Comparison of ENCODE assay signal across 8 mouse cellular contexts in the genomic region with DNA sequence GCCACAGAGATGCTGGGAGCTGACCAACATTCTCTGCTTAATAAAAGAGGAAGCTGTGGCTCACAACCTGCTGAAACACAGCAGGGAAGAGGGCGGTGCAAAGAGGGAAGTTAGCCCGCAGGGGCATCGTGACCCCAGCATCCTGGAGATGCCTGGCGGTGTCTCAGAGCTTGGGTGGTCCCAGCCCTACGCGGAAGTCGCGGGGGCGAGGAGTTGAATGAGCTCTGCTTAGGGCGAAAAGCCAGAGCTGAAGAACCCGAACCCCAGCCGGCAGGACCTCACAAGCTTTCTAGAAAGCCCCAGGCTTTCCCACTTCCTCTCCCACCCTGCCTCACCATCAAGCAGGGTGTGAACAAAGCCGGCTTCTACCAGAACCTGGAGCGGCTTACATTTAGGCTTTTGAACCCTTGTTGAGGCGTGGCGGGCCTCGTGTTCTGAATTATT. TPM values are rescaled to one million over a fixed set of nuclear protein-coding genes. Genes with fewer than 3 reads are reported as not detected.
A peak's percentile ranks its signal among the peaks of the same experiment; 100 is the strongest.
DNase-seq lines count a peak whose midpoint lies in the region; ATAC-seq and TF ChIP-seq lines count a peak whose summit lies in the region.
"Had no signal": no experiment of that assay in that cellular context is flagged by ENCODE, and none has a peak within 500 bp of the region (broad histone marks: within the 10 kb centered on the region; RNA-seq: fewer than 3 reads in every experiment).

No protein-coding gene starts in this region.

- H3K4me3 ChIP-seq in E14TG2a.4 (replicated peaks; ENCODE audit: low read length) = peak overlapping the region; percentile 13
- peak overlapping the region; percentile 12 for H3K4me3 ChIP-seq in kidney, embryonic 16.5 days (ENCODE audit: low read length)
- H3K4me3 ChIP-seq in stomach, embryonic 14.5 days (ENCODE audit: low read depth, low read length) = 0 out of 2 replicates have a peak overlapping the region, but pooled peaks have one; percentile 8
- H3K4me3 ChIP-seq: hindbrain, embryonic 15.5 days had no signal

- H3K9me3 ChIP-seq in E14TG2a.4 (ENCODE audit: low read length) = no peaks in the 10 kb centered on the region
- no peaks in the 10 kb centered on the region for H3K9me3 ChIP-seq in kidney, embryonic 16.5 days (ENCODE audit: low read length)
- no peaks in the 10 kb centered on the region for H3K9me3 ChIP-seq in stomach, embryonic 14.5 days (ENCODE audit: control insufficient read depth, low read depth, low read length)
- H3K9me3 ChIP-seq: hindbrain, embryonic 15.5 days had no signal

- H3K27me3 ChIP-seq in E14TG2a.4 (ENCODE audit: insufficient read depth, low read length) = no peaks in the 10 kb centered on the region
- H3K27me3 ChIP-seq in kidney, embryonic 16.5 days (ENCODE audit: insufficient read depth, low read length) = no peaks in the 10 kb centered on the region
- H3K27me3 ChIP-seq in stomach, embryonic 14.5 days (ENCODE audit: control insufficient read depth, insufficient read depth, low read length) = no peaks in the 10 kb centered on the region
- H3K27me3 ChIP-seq: hindbrain, embryonic 15.5 days had no signal

- peaks cover 53% of the 10 kb centered on the region for H3K36me3 ChIP-seq in E14TG2a.4 (ENCODE audit: insufficient read depth, low read length)
- H3K36me3 ChIP-seq in kidney, embryonic 16.5 days (ENCODE audit: insufficient read depth, low read length) = peaks cover 4% of the 10 kb centered on the region; the same call in 1 of the 2 replicates
- no peaks in the 10 kb centered on the region for H3K36me3 ChIP-seq in stomach, embryonic 14.5 days (ENCODE audit: control insufficient read depth, insufficient read depth, low read length)

- H3K9ac ChIP-seq in kidney, embryonic 16.5 days (replicated peaks; ENCODE audit: low read length) = peak overlapping the region; percentile 34
- H3K9ac ChIP-seq in stomach, embryonic 14.5 days (replicated peaks; ENCODE audit: low read depth, low read length) = no peak overlapping the region; the same call in 1 of the 2 replicates
- H3K9ac ChIP-seq: hindbrain, embryonic 15.5 days had no signal

- 5% methylated on average over 17 of the region's 17 CpGs for WGBS in kidney, embryonic 16.5 days
- WGBS in stomach, embryonic 14.5 days = 8% methylated on average over 17 of the region's 17 CpGs

- H3K4me2 ChIP-seq in kidney, embryonic 16.5 days (replicated peaks; ENCODE audit: low read depth, low read length) = peak overlapping the region; percentile 38
- H3K4me2 ChIP-seq in stomach, embryonic 14.5 days (replicated peaks; ENCODE audit: low read depth, low read length) = peak overlapping the region; percentile 33
- H3K4me2 ChIP-seq: hindbrain, embryonic 15.5 days had no signal

- DNase-seq in T-cell, adult 2 months (ENCODE audit: low spot score) = peak; percentile 62
- peak; percentile 86 for DNase-seq in forelimb bud, embryonic 11.5 days (ENCODE audit: low read depth, low spot score)
- DNase-seq in lung, postnatal 36 days = peak; percentile 71
- no peak for DNase-seq in urinary bladder, postnatal 25 days (ENCODE audit: low spot score)

- H3K4me1 ChIP-seq in E14TG2a.4 (replicated peaks; ENCODE audit: low read depth, low read length) = peaks cover 87% of the 10 kb centered on the region
- H3K4me1 ChIP-seq in kidney, embryonic 16.5 days (ENCODE audit: insufficient read depth, low read length) = peaks cover 24% of the 10 kb centered on the region
- peaks cover 10% of the 10 kb centered on the region; the same call in 1 of the 2 replicates for H3K4me1 ChIP-seq in stomach, embryonic 14.5 days (ENCODE audit: control insufficient read depth, insufficient read depth, low read length)

- peak overlapping the region; percentile 80 for H3K27ac ChIP-seq in kidney, embryonic 16.5 days (ENCODE audit: low read length)
- 0 out of 2 replicates have a peak overlapping the region, but pooled peaks have one; percentile 13 for H3K27ac ChIP-seq in stomach, embryonic 14.5 days (ENCODE audit: low read length)
- H3K27ac ChIP-seq: hindbrain, embryonic 15.5 days had no signal

- TF ChIP-seq CTCF in E14TG2a.4 (conservative IDR thresholded peaks at IDR 0.05; ENCODE audit: low read length) = no peak

- no peak for ATAC-seq in kidney, embryonic 16.5 days (ENCODE audit: low FRiP score, low TSS enrichment)
- no peak for ATAC-seq in stomach, embryonic 14.5 days (ENCODE audit: insufficient number of reproducible peaks, insufficient read depth, low FRiP score, low read depth)

RNA-seq across cellular contexts. Expression of a gene that starts 2.3 kb away (rescaled TPM):
- 48.9 and 51.9 TPM in 2 replicates for polyA plus RNA-seq in kidney, embryonic 16.5 days (2015; fragmentation: Nextera tagmentation; extraction: Ambion mirVana)
- 42.6 and 47.8 TPM in 2 replicates for polyA plus RNA-seq in stomach, embryonic 14.5 days (2014; fragmentation: Nextera tagmentation; extraction: Ambion mirVana)

RNA-seq across cellular contexts. Expression of a gene that starts 12.6 kb away (rescaled TPM):
- 30.9 and 34.1 TPM in 2 replicates for polyA plus RNA-seq in kidney, embryonic 16.5 days (2015; fragmentation: Nextera tagmentation; extraction: Ambion mirVana)
- polyA plus RNA-seq in stomach, embryonic 14.5 days (2014; fragmentation: Nextera tagmentation; extraction: Ambion mirVana) = 12.7 and 13.4 TPM in 2 replicates

RNA-seq across cellular contexts. Expression of a gene that starts 12.8 kb away (rescaled TPM):
- 4.0 and 4.5 TPM in 2 replicates for polyA plus RNA-seq in kidney, embryonic 16.5 days (2015; fragmentation: Nextera tagmentation; extraction: Ambion mirVana)
- 5.2 and 6.3 TPM in 2 replicates for polyA plus RNA-seq in stomach, embryonic 14.5 days (2014; fragmentation: Nextera tagmentation; extraction: Ambion mirVana)

RNA-seq across cellular contexts. Expression of a gene that starts 18.5 kb away (rescaled TPM):
- 156 and 158 TPM in 2 replicates for polyA plus RNA-seq in kidney, embryonic 16.5 days (2015; fragmentation: Nextera tagmentation; extraction: Ambion mirVana)
- polyA plus RNA-seq in stomach, embryonic 14.5 days (2014; fragmentation: Nextera tagmentation; extraction: Ambion mirVana) = 159 and 174 TPM in 2 replicates

RNA-seq across cellular contexts. Expression of a gene that starts 31.3 kb away (rescaled TPM):
- 343 and 374 TPM in 2 replicates for polyA plus RNA-seq in kidney, embryonic 16.5 days (2015; fragmentation: Nextera tagmentation; extraction: Ambion mirVana)
- polyA plus RNA-seq in stomach, embryonic 14.5 days (2014; fragmentation: Nextera tagmentation; extraction: Ambion mirVana) = 474 and 532 TPM in 2 replicates
